Mouse (Mus musculus): ENCODE measurements around the gene Hacl1.
"Not testable (repeated sequence)": the region's sequence is repeated elsewhere in the genome, so short reads cannot be mapped to it uniquely, and the experiment has no call there.

The Hacl1 gene

DNA sequence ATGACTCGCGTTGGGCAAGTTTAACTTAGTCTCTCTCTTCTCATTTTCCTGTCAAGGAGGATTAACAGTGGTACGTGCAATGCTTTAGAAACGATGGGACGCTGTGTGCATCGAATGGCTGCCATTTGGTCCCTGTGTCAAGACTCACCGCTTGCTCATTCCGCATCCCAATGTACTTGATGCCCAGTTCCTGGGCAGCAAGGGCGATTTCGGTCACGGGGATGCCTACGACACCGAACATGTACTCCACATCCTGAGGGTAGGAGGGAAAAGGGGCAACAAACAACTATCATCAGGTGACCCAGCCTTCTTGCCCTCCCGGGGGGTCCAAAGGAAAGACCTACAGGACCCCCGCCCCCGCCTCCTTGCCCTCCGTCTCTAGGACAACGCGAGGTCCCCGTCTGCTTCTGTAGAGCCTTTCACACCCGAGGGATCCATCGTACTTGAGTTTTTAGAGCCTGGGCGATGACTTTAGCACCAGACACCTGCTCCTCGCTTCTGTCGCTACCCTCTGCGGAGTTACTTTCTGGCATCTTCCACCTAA, 668 bp downstream of the Hacl1 start, which contains the start of gene Gm49387:
Gene Gm49387 (minus strand): TSS at position 533 of the 544 bp plus-strand sequence.
- no peak for DNase-seq (ENCODE audit: low spot score)

DNA sequence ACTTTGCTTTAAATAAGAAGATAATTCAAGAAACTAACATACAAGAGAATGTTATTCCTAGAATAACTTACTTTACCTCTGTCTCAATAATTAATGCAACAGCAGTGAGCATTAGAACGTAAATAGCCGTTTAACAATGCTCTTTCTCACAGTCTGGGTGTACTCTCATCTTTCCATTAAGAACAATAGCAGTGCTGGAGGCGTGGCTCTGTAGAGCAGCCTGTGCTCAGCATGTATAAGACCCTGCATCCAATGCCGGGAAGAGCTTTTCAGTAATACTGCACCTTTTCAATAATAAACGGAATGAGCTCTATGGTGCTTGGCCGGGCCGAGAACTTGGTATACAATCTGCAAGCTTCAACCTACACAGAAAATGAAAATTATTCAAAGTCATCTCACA, 10.4 kb downstream of the Hacl1 start:
- no peak for DNase-seq (ENCODE audit: low spot score)

GRCm38 (mm10) chr14:31622748-31623147, 18.3 kb downstream of the Hacl1 start:
- DNase-seq (ENCODE audit: low spot score), result no peak

GRCm38 (mm10) chr14:31620591-31621223, 20.4 kb downstream of the Hacl1 start:
- DNase-seq (ENCODE audit: low spot score), result no peak

- DNase-seq (ENCODE audit: low spot score), result no peak
Observed at GRCm38 (mm10) chr14:31617997-31618396, 23.1 kb downstream of the Hacl1 start.

DNA sequence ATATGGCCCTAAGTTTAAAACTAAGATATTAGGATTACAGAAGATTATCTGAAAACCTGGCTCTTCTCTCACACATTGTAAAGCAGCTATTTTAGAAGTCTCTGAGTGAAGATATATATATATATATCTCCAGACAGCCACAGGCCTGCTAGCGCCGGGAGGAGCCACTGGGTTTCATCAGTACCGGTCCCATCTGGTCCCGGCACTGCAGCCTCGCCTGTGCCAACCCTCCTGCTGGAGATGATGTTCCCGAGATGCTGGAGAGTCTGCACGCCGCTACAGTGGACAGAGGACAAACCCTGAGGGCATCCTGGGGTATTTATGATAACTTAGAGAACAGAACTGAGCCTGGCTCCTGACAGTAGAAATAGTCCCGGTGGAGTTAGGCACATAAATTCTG, 23.9 kb downstream of the Hacl1 start:
- no peak for DNase-seq (ENCODE audit: low spot score)

DNA sequence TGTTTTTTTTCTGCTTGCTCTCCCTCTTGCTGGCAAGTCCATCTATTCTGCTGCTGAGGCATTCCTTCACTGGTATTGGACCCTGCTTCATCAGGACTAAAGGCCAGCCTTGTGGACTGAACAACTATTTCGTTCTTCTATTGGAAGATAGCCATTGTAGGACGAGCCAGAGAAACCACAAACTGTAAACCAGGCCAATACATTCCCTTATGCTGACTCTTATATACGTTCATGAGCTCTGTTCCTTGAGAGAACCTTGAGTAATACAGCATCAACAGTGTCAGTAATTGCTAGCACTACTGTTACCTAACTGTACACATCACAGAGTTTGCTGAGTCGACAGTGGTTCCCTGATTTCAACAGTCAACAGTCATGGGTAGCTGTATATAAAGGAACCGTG, 27.4 kb downstream of the Hacl1 start:
- DNase-seq (ENCODE audit: low spot score), result no peak

DNA sequence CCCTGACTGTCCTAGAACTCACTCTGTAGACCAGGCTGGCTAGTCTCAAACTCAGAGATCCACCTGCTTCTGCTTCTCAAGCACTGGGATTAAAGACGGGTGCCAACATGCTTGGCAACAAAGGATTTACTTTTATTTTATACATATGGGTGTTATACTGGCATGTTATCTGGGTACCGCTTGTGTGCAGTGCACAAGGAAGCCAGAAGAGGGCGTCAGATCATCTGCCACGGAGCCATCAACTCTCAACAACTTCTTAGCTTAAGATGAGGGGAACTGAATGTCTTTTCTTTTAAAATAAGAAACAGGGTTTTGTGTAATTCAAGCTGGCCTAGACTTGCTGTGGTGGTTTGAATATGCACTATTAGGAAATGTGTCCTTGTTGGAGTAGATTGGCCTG, 29.1 kb downstream of the Hacl1 start:
- no peak for DNase-seq (ENCODE audit: low spot score)

- no peak for DNase-seq (ENCODE audit: low spot score)
Observed at GRCm38 (mm10) chr14:31605514-31605913, 35.6 kb downstream of the Hacl1 start.

- peak; percentile 19 for DNase-seq (ENCODE audit: low spot score)
Observed at GRCm38 (mm10) chr14:31604916-31605315, 36.2 kb downstream of the Hacl1 start.

- DNase-seq (ENCODE audit: low spot score), result not testable (repeated sequence)
Observed at GRCm38 (mm10) chr14:31602616-31602979, 38.5 kb downstream of the Hacl1 start.

DNA sequence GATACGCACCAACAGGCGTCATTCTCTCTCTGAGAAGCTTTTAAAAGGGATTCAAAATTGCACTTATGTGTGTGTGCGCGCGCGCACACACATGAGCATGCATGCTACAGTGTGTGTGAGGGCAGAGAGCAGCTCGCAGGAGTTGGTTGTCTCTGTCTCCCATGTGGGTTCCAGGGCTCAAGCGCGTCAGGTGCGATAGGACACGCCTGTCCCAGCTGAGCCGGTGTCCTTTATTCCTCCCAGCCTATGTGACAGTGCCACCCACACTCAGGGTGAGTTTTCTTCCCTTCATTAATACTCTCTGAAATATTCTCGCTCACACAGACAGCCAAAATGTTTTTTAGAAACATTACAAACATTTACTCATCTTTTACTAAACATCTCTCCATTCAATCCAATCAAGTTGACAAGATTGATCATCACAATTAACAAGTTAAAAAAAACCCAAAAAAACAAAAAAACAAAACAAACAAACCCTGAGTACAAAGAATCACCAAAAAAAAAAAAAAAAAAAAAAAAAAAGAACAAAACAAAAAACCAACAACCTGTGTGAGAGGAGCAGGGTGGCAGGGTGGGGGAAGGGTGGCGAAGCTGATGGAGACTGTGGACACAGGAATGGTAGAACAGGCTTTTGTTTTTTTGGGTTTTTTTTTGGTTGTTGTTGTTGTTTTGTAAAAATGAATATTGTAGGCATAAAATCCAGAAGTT, 39.0 kb downstream of the Hacl1 start:
- DNase-seq (ENCODE audit: low spot score), result no peak

DNA sequence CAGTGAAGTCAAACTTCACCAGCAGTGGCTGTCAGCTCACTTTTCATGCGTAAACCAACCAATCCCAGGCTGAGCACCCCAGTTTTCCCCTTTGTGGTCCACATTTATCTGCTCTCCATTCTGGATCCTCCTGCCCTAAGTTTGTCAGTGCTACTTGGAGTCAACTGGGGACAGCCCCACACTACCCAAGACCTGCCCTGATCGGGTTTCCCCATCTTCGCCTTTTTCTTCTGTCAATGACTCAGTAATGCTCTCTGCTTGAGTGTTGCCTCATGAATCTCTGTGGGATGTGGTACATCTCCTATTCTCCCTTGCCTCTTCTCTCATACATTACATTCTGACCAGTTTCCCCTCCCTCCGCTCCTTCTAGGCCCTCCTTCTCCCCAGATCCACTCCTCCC, 43.6 kb downstream of the Hacl1 start:
- DNase-seq (ENCODE audit: low spot score), result no peak

DNA sequence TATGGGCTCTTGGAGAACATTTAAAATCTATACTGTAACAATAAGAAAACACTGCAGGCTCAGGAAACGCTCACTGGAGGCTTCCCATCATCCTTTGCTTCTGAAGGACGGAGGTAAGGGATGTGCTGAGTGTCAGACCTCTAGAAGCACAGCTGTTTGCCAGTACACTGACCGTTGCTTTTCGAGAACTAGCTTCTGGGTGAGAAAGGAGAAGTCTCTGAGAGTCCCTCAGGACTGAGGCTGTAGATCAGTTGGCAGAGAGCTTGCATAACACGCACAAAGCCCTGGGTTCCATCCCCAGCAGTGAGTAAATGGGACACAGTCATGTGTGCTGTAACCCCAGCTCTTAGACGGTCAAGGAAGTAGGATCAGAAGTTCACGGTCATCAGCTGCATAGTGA, 44.7 kb downstream of the Hacl1 start:
- no peak for DNase-seq (ENCODE audit: low spot score)

DNA sequence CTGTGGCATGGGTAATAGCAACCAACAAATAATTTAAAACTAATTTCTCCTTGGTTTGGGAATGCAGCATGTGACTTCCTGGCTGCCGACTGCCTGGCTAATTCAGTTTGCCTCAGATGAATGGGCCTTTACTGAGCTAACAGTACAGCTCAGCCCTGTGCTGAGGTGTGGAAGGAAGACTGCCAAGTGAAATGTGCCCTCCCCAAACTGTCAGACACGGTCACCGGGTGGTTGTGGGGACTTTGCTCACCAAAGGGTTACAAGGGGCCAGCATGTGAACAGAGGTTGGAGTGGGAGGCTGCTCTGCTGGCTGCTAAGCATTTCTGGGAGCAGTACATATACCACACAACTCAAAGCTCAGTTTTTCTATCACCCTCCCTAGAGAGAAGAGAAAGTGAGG, 46.4 kb downstream of the Hacl1 start:
- DNase-seq (ENCODE audit: low spot score), result no peak

DNA sequence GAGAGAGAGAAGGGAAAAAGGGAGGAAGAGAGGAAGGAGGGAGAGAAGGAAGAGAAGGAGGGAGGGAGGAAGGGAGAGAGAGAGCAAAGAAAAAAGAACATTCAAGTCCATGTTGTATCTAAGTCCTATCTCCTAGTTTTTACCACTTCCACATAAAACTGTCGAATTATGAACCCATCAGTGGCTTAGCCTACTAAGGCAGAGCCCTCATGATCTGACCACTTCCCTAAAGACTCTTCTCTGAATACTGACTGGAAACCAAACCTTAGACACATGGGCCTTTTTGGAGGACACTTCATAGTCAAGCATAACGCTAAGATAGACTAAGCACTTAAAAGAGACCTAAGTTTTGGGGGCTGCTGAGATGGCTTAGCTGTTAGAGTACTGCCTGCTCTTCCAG, 48.0 kb downstream of the Hacl1 start:
- DNase-seq (ENCODE audit: low spot score), result no peak

- no peak for DNase-seq (ENCODE audit: low spot score)
Observed at GRCm38 (mm10) chr14:31591243-31591642, 49.8 kb downstream of the Hacl1 start, which contains the start of gene Colq. Gene Colq (minus strand): TSS chr14:31591343.

DNA sequence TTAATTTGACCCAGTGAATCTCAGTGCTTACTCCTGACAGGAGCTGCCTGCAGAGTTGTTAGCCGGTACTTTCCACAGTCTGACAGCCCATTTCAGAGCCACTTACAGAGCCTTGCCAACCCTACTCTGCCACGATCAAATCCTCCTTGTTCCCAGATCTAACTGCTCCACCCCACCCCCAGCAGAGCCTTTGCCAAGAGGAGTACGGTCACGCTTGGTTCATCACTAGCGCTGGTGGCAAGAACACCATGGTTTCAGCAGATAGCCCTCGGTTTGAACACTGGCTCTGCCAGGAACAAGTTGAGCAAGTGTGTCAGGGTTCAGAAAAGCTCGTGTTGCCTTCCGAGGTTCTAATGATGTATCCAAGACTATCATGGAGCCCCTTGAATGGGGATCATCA, 54.6 kb downstream of the Hacl1 start:
- no peak for DNase-seq (ENCODE audit: low spot score)

DNA sequence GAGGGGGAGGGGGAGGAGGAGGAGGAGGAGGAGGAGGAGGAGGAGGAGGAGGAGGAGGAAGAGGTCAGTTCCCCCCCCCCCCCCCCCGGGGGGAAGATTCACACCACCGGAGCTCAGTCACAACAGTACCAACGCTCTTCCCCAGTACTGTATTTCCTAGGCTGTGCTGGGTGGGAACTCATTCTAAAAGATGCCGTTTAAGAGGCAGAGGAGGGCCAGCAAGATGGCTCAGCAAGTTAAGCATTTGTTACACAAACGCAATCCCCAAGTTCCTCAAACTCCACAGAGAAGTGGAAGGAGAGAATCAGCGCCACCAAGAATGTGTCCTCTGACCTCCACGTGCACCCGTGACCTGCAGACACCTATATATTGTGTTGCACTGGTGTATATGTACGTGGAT, 58.0 kb downstream of the Hacl1 start:
- no peak for DNase-seq (ENCODE audit: low spot score)

- no peak for DNase-seq (ENCODE audit: low spot score)
Observed at GRCm38 (mm10) chr14:31577966-31578735, 62.9 kb downstream of the Hacl1 start.

DNA sequence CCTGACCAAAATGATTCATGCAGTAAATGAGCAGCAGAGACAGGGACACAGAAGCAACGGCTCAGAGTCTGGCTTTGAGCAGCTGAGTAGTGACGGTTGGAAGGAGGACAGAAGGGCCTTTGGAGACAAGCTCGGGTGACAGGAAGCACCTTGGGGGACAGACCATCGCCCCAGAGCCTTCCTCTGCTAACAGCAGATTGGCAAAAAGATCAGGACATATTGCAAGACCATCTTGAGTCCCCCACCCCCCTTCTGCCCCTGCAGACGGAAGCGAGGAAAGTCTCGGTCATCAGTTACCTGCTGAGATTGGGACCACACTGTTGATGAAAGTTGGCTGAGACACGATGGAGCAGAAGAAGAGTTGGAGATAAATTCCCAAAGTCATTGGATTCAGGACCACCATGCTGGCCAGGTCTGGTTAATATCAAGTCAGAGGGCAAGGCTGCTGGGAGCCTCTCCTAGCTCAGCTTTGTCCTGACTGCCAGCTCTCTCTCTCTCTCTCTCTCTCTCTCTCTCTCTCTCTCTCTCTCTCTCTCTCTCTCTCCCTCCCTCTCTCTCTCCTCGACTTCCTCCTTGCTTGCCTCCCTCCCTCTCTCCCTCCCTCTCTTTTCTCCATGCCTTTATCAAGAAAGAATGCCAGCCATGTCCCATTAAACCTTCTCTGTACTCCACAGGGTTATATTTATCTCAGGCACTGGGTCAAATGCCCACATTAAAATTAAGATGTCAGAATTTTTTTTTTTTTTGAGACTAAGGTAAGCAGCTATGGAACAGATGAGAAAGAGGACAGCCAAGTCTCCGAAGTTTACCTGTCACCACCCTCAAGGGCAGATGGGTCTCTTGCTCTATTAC, 64.0 kb downstream of the Hacl1 start:
- no peak for DNase-seq (ENCODE audit: low spot score)

DNA sequence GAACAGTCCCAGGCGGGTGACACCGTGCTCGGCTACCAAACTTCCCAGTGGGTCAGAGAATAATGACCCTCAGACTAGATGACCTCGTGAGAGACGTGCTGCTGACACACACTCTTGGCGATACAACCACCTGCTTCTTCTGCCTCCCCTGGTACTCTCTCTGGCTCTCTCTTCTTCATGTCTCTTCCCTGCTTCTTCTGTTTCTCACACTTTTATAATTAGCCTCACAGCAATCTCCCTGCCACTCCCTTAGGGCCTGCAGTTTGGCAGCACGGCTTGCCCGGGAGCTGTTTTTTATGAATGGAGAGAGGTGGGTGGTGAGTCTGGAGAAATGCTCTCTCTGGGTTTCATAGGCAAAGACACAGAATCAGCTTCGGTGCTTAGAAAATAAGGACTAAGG, 65.2 kb downstream of the Hacl1 start:
- DNase-seq (ENCODE audit: low spot score), result no peak
